Mouse (Mus musculus) kidney, adult 2 months (tissue): ENCODE results near the gene Prss38. TPM values are rescaled to one million over a fixed set of nuclear protein-coding genes. Genes with fewer than 3 reads are reported as not detected.

Experiments
- DNase-seq: peaks from one replicate; pipeline ENCODE4 v3.0.0; 2021
- H3K27ac ChIP-seq: fragments of 200-500 bp; 2 replicates; pipeline ENCODE4 v1.5.1; 2012; ENCODE audit warnings: low read depth, low read length, control low read depth, inconsistent platforms; ENCODE audit not compliant: insufficient read depth
- H3K27me3 ChIP-seq: fragments of 200-500 bp; replicated peaks from 2 replicates; pipeline ENCODE4 v1.6.1; 2012; ENCODE audit warnings: mild to moderate bottlenecking, moderate library complexity, low read length, inconsistent platforms; ENCODE audit not compliant: control insufficient read depth, insufficient read depth
- H3K36me3 ChIP-seq: fragments of 200-500 bp; 2 replicates; pipeline ENCODE4 v1.6.1; 2012; ENCODE audit warnings: mild to moderate bottlenecking, moderate library complexity, low read length, inconsistent platforms; ENCODE audit not compliant: control insufficient read depth, insufficient read depth
- H3K4me1 ChIP-seq: fragments of 200-500 bp; 2 replicates; pipeline ENCODE4 v1.6.1; 2011; ENCODE audit warnings: low read length; ENCODE audit not compliant: control insufficient read depth, insufficient read depth
- H3K4me3 ChIP-seq: fragments of 200-500 bp; 2 replicates; pipeline ENCODE4 v1.5.1; 2011; ENCODE audit warnings: mild to moderate bottlenecking, low read depth, low read length, control low read depth; ENCODE audit not compliant: insufficient read depth
- CTCF ChIP-seq: fragments of 200-500 bp; conservative IDR thresholded peaks from 2 replicates; pipeline ENCODE4 v1.5.1; 2011; ENCODE audit warnings: low read depth, mild to moderate bottlenecking, control low read depth, low read length, moderate library complexity, mixed read lengths; ENCODE audit not compliant: insufficient read depth, insufficient read length
- POLR2A ChIP-seq: fragments of 200-500 bp; IDR thresholded peaks from one replicate; pipeline ENCODE4 v1.6.1; 2011; ENCODE audit warnings: low read depth, low read length, control low read depth
- WGBS: fragments of 180-500 bp; shearing (Covaris S2); methylation state at CpG from one replicate; pipeline ENCODE4 v1.1.7; 2018; 5-methylcytosine and 5-hydroxymethylcytosine counted together
- polyA plus RNA-seq: library from polyadenylated mRNA; depleted of rRNA; stranded (reverse); fragments of >200 nt; gene quantifications from 2 replicates; pipeline ENCODE4 v1.2.3, GENCODE M21; 2012

Prss38 gene
- polyA plus RNA-seq, 1 experiment, result not detected

- Histone ChIP-seq H3K4me3 (no peak overlapping the region), H3K27ac (no peak overlapping the region), H3K27me3 (no peaks in the 10 kb centered on the region), H3K4me1 (no peaks in the 10 kb centered on the region), H3K36me3 (no peaks in the 10 kb centered on the region)
- 27% methylated on average over 11 of the region's 11 CpGs for WGBS
- no peak for TF ChIP-seq CTCF
- TF ChIP-seq POLR2A, result no peak
- DNase-seq, result no peak
Measured at GRCm38 (mm10) chr11:59356874-59357289, 18.6 kb downstream of the Prss38 start.

- WGBS, result 88% methylated on average over 4 of the region's 4 CpGs
- no peak for TF ChIP-seq CTCF
- TF ChIP-seq POLR2A, result no peak
- Histone ChIP-seq H3K36me3 (no peaks in the 10 kb centered on the region), H3K4me1 (no peaks in the 10 kb centered on the region), H3K27ac (no peak overlapping the region), H3K4me3 (no peak overlapping the region), H3K27me3 (no peaks in the 10 kb centered on the region)
- DNase-seq, result no peak
Measured at GRCm38 (mm10) chr11:59354793-59355192, 20.7 kb downstream of the Prss38 start.

GRCm38 (mm10) chr11:59350326-59350725 is 25.1 kb downstream of the Prss38 start:
- Histone ChIP-seq H3K4me3 (no peak overlapping the region), H3K36me3 (no peaks in the 10 kb centered on the region), H3K27me3 (no peaks in the 10 kb centered on the region), H3K27ac (no peak overlapping the region), H3K4me1 (no peaks in the 10 kb centered on the region)
- 84% methylated on average over 2 of the region's 2 CpGs for WGBS
- no peak for DNase-seq
- TF ChIP-seq CTCF (no peak), POLR2A (no peak)

- no peak for TF ChIP-seq CTCF
- no peak for TF ChIP-seq POLR2A
- 68% methylated on average over 11 of the region's 11 CpGs for WGBS
- H3K27ac ChIP-seq, result no peak overlapping the region
- peak; percentile 7 for DNase-seq
- H3K4me3 ChIP-seq, result no peak overlapping the region
- no peaks in the 10 kb centered on the region for H3K36me3 ChIP-seq
- no peaks in the 10 kb centered on the region for H3K27me3 ChIP-seq
- H3K4me1 ChIP-seq, result no peaks in the 10 kb centered on the region
Measured at GRCm38 (mm10) chr11:59346166-59346910, 29.1 kb downstream of the Prss38 start.

- no peaks in the 10 kb centered on the region for H3K36me3 ChIP-seq
- WGBS, result 86% methylated on average over 5 of the region's 5 CpGs
- TF ChIP-seq CTCF (no peak), POLR2A (no peak)
Measured at GRCm38 (mm10) chr11:59342956-59343355, 32.5 kb downstream of the Prss38 start.

GRCm38 (mm10) chr11:59338736-59339120 is 36.7 kb downstream of the Prss38 start:
- Histone ChIP-seq H3K4me3 (no peak overlapping the region), H3K36me3 (no peaks in the 10 kb centered on the region), H3K27me3 (no peaks in the 10 kb centered on the region), H3K27ac (no peak overlapping the region), H3K4me1 (0 out of 2 replicates have a peak, but pooled peaks cover 6% of the 10 kb centered on the region)
- no peak for DNase-seq
- 97% methylated on average over 2 of the region's 2 CpGs for WGBS
- TF ChIP-seq CTCF, result no peak
- no peak for TF ChIP-seq POLR2A

More at GRCm38 (mm10) chr11:59342956-59343355, 32.5 kb downstream of the Prss38 start:
- Histone ChIP-seq H3K27me3 (no peaks in the 10 kb centered on the region), H3K4me1 (0 out of 2 replicates have a peak, but pooled peaks cover 5% of the 10 kb centered on the region), H3K4me3 (no peak overlapping the region), H3K27ac (no peak overlapping the region)
- DNase-seq, result no peak

GRCm38 (mm10) chr11:59337955-59338735 is 37.3 kb downstream of the Prss38 start:
- peak; percentile 39 for DNase-seq
- 44% methylated on average over 13 of the region's 13 CpGs for WGBS
- no peak for TF ChIP-seq CTCF
- no peak for TF ChIP-seq POLR2A
- Histone ChIP-seq H3K4me1 (0 out of 2 replicates have a peak, but pooled peaks cover 6% of the 10 kb centered on the region), H3K27me3 (no peaks in the 10 kb centered on the region), H3K27ac (no peak overlapping the region), H3K4me3 (no peak overlapping the region), H3K36me3 (no peaks in the 10 kb centered on the region)
